Mouse (Mus musculus): ENCODE results near the gene Btf3. TPM values are rescaled to one million over a fixed set of nuclear protein-coding genes. Genes with fewer than 3 reads are reported as not detected.

Btf3 gene
- polyA plus RNA-seq, 1 experiment, result 487 TPM

DNA sequence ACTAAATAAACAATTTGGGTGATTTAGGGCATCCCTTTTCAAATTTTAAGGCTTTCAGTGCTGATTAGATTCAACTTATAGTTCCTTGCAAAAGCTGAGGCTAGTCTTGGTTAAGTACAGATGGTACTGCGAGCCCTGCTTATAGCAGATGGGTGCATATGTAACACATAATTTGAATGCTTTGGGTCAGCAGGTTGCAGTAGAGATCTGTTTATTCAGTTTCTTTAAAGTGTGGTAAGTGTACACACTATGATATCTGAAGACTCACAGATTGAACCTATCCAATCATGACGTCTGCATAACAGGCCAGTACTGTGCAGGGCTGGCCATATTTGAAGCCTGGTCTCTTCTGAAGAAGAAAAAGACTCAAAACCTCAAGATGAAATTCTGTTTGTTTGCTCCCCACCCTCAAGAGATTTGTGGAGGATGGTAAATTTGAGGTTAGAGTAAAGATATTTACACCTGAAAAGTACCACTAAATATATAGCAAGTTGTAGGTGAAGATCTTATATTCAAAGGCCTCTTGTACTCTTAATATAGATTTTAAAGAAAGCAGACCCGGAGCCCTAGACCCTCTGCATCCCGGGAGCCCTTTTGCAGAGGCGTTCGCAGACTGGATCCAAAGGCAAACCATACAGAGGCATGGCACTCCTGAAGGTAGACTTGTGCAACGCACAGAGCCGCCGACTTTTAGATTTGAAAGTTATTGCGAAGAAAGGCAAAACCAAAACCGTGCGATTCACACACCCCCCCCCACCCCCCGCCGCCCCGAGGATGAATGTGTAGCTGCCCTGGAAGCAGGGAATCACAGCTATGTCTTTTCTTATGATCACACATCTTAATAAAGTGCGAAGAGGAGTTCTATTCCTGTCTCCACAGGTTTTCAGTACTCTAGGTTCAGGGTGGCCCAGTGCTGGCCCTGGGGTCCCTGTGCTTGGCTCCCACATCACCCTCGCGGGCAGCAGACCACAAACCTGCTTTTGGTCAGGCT lies 40.9 kb upstream of the Btf3 start:
- 3% methylated on average over 18 of the region's 18 CpGs for WGBS
- Histone ChIP-seq H3K4me3 (ENCODE audit: insufficient read depth, low read depth, low read length) (no peak overlapping the region), H3K4me1 (ENCODE audit: control insufficient read depth, insufficient read depth, low read length) (peaks cover 15% of the 10 kb centered on the region), H3K27ac (ENCODE audit: insufficient read depth, low read depth, low read length) (no peak overlapping the region)
- TF ChIP-seq CTCF (IDR thresholded peaks at IDR 0.05; ENCODE audit: insufficient read depth, low read depth, low read length) (no peak), POLR2A (IDR thresholded peaks at IDR 0.05; ENCODE audit: insufficient read depth, low read depth, low read length) (no peak)

DNA sequence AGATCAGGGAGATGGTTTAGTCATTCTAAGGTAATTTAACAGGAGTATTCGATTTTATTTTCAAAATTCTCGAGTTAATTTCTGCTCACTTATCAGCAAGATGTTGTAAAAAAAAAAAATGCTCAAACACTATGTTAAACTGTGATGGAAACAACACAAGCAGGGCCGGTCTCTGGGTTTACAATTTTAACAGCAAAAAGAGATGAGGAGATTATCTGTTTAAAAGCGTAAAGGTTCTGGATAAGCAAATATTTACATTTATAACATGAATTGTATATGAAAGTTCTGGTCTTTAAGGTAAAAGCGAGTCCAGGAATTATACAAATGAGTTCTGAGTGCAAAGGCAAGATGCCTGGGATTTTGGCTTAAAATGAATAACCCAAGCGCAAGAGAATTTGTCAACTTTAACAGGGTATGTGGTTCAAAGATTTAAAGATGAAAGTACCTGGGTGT lies 40.2 kb upstream of the Btf3 start:
- no peak overlapping the region for H3K27ac ChIP-seq (ENCODE audit: insufficient read depth, low read depth, low read length)
- peaks cover 15% of the 10 kb centered on the region for H3K4me1 ChIP-seq (ENCODE audit: control insufficient read depth, insufficient read depth, low read length)
- no peak overlapping the region for H3K4me3 ChIP-seq (ENCODE audit: insufficient read depth, low read depth, low read length)
- TF ChIP-seq POLR2A (IDR thresholded peaks at IDR 0.05; ENCODE audit: insufficient read depth, low read depth, low read length) (no peak), CTCF (IDR thresholded peaks at IDR 0.05; ENCODE audit: insufficient read depth, low read depth, low read length) (no peak)
- WGBS, result 8% methylated on average over 6 of the region's 6 CpGs

DNA sequence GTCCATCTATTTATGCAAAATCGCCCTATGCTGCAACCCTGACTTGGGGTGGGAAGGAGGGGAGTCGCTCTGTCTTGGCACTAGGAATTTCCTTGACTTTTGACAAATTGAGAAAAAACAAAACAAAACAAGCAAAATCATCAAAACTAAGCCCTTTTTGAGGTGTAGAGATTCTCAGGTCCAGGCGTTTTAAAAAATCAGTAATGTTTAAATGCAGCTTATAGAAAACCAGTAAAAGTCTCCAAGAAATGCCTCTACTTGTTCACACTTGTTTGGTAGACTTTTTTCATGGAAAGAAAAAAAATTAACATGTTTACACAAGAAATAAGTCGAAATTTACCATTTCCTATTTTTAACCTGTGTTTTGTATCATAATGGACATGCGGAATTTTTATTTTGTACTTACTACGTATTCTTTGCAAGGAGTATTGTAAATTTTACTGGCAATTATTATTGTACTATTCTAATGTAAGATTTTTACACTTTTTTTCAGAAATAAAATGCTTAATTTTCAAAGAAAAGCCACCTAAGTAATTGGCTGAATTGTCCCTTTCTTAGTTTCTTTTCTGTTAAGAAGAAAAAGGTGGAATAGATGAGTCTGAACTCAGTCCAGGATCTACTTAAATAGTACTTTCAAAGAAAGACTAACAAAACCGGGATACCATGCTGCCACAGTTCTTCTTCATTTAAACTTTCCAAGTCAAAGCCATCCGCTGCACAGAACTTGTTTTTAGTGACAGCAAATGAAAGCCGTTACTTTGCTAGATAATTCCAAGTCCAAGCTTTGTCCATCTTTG lies 39.6 kb upstream of the Btf3 start:
- WGBS, result 8% methylated on average over 9 of the region's 9 CpGs
- Histone ChIP-seq H3K4me1 (ENCODE audit: control insufficient read depth, insufficient read depth, low read length) (peaks cover 15% of the 10 kb centered on the region), H3K4me3 (ENCODE audit: insufficient read depth, low read depth, low read length) (0 out of 2 replicates have a peak overlapping the region, but pooled peaks have one; percentile 27), H3K27ac (ENCODE audit: insufficient read depth, low read depth, low read length) (no peak overlapping the region)
- TF ChIP-seq POLR2A (IDR thresholded peaks at IDR 0.05; ENCODE audit: insufficient read depth, low read depth, low read length), result no peak
- no peak for TF ChIP-seq CTCF (IDR thresholded peaks at IDR 0.05; ENCODE audit: insufficient read depth, low read depth, low read length)

DNA sequence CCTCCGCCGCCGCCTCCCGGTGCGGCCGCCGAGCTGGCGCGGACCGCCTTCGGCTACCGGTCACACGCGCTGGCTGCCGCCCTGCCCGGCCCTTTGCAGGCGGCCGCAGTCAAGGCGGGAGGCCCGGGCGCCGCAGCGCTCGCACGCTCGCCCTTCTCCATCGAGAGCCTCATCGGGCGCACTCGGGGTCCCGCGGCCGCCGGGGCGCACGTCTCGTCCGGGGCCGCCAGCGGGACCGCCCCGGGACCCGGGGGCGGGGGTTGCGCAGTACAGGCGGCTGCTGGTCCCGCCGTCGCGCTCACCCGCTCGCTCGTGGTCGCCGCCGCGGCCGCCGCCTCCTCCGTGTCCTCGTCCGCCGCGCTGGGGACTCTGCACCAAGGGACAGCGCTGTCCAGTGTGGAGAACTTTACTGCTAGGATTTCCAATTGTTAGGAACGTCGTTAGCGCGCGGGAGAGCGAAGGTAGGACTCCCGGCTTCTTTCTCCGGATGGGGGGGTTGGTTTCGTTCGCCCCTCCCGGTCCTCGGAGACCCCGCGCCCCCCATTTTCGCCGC lies 38.8 kb upstream of the Btf3 start:
- H3K4me3 ChIP-seq (ENCODE audit: insufficient read depth, low read depth, low read length), result peak overlapping the region; percentile 27
- TF ChIP-seq CTCF (IDR thresholded peaks at IDR 0.05; ENCODE audit: insufficient read depth, low read depth, low read length) (no peak), POLR2A (IDR thresholded peaks at IDR 0.05; ENCODE audit: insufficient read depth, low read depth, low read length) (no peak)
- no peak overlapping the region for H3K27ac ChIP-seq (ENCODE audit: insufficient read depth, low read depth, low read length)
- WGBS, result 2% methylated on average over 81 of the region's 81 CpGs
- H3K4me1 ChIP-seq (ENCODE audit: control insufficient read depth, insufficient read depth, low read length), result peaks cover 15% of the 10 kb centered on the region

DNA sequence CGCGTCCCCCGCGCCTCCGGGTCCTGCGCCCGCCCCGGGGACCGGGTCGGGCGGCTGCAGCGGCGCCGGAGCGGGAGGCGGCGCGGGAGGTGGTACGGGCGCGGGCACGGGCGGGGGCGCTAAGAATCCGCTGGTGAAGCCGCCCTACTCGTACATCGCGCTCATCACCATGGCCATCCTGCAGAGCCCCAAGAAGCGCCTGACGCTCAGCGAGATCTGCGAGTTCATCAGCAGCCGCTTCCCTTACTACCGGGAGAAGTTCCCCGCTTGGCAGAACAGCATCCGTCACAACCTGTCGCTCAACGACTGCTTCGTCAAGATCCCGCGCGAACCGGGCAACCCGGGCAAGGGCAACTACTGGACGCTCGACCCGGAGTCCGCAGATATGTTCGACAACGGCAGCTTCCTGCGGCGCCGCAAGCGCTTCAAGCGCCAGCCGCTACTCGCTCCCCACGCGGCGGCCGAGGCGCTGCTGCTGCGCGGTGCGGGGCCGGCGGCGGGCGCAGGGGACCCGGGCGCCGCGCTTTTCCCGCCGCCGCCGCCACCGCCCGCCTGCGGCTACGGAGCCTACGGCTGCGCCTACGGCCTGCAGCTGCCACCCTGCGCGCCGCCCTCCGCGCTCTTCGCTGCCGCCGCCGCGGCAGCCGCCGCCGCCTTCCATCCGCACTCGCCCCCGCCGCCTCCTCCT lies 38.2 kb upstream of the Btf3 start:
- TF ChIP-seq POLR2A (IDR thresholded peaks at IDR 0.05; ENCODE audit: insufficient read depth, low read depth, low read length) (no peak), CTCF (IDR thresholded peaks at IDR 0.05; ENCODE audit: insufficient read depth, low read depth, low read length) (no peak)
- Histone ChIP-seq H3K4me1 (ENCODE audit: control insufficient read depth, insufficient read depth, low read length) (peaks cover 15% of the 10 kb centered on the region), H3K27ac (ENCODE audit: insufficient read depth, low read depth, low read length) (no peak overlapping the region), H3K4me3 (ENCODE audit: insufficient read depth, low read depth, low read length) (peak overlapping the region; percentile 27)
- WGBS, result 3% methylated on average over 102 of the region's 102 CpGs

DNA sequence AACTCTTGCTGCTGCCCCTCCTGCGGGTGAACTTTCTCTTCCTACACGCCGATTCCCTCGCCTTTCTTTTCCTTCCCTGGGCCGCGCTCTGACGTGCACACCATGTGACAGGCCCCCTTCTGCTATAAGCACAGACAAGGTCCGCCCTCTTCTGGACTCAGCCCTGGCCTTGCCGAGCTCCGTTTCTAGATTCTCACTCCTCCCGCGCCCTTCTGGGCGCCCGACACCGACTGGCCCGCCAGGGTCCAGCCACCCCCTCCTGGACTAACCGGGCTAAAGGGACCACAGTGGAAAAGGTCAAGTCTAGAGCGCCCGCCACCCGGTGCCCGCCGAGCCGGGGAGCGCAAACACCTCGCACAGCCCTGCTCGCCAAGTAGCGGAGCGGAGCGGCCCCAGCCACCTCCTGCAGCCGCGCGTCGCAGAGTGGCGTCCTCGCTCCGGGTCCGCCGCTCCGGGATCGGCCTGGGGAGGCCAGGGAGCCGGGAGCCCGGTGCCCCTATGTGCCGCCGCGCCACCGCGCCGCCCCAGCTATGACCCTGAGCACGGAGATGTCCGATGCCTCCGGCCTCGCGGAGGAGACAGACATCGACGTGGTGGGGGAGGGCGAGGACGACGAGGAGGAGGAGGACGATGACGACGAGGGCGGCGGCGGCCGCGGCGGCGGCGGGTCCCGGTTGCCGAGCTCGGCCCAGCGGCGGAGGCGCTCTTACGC lies 37.4 kb upstream of the Btf3 start, which contains the start of gene Foxd1:
Foxd1 (plus strand) TSS at position 153 of the 712 bp plus-strand sequence.
- 1% methylated on average over 76 of the region's 76 CpGs for WGBS
- Histone ChIP-seq H3K4me3 (ENCODE audit: insufficient read depth, low read depth, low read length) (peak within 1 kb of the TSS; percentile 27), H3K4me1 (ENCODE audit: control insufficient read depth, insufficient read depth, low read length) (peaks cover 15% of the 10 kb centered on the region), H3K27ac (ENCODE audit: insufficient read depth, low read depth, low read length) (no peak within 1 kb of the TSS)
- TF ChIP-seq POLR2A (IDR thresholded peaks at IDR 0.05; ENCODE audit: insufficient read depth, low read depth, low read length) (no peak), CTCF (IDR thresholded peaks at IDR 0.05; ENCODE audit: insufficient read depth, low read depth, low read length) (no peak)

DNA sequence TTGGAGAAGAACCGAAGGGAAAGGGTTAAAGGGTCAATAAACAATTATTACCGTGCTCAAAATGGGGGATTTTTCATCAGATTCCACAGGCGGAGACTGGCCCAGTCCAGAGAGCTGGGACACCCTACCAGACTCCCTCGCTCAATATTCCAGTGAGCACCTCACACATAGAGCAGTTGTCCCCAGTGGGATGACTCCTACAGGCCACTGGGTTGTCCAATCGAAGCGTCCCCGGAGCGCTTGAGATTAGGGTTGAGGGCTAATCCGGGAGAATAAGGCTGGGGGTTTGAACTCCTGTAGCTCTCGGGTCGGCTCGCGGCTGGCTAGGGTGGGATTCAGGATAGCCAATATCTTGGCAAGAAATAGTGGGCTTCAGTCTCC lies 36.9 kb upstream of the Btf3 start:
- WGBS, result 2% methylated on average over 13 of the region's 13 CpGs
- Histone ChIP-seq H3K4me1 (ENCODE audit: control insufficient read depth, insufficient read depth, low read length) (peaks cover 15% of the 10 kb centered on the region), H3K27ac (ENCODE audit: insufficient read depth, low read depth, low read length) (no peak overlapping the region), H3K4me3 (ENCODE audit: insufficient read depth, low read depth, low read length) (no peak overlapping the region)
- TF ChIP-seq POLR2A (IDR thresholded peaks at IDR 0.05; ENCODE audit: insufficient read depth, low read depth, low read length) (no peak), CTCF (IDR thresholded peaks at IDR 0.05; ENCODE audit: insufficient read depth, low read depth, low read length) (no peak)

All from olfactory bulb, adult 2 months (tissue).